Mouse (Mus musculus) liver, embryonic 15.5 days (tissue): ENCODE results near the gene Tbl2. TPM values are rescaled to one million over a fixed set of nuclear protein-coding genes. Genes with fewer than 3 reads are reported as not detected.

Source experiments
- ATAC-seq: fragments of 200-750 bp; cut with Nextera tagmentation; 2 replicates; pipeline ENCODE4 v1.8.0; 2017; ENCODE audit warnings: moderate number of reproducible peaks, mild to moderate bottlenecking, moderate library complexity; ENCODE audit not compliant: insufficient read depth
- H3K27ac ChIP-seq: fragments of 300-500 bp; sonication (generic); replicated peaks from 2 replicates; pipeline ENCODE4 v1.5.1; 2015; ENCODE audit warnings: mild to moderate bottlenecking, inconsistent platforms
- H3K27me3 ChIP-seq: fragments of 300-500 bp; sonication (generic); 2 replicates; pipeline ENCODE4 v1.6.1; 2015; ENCODE audit warnings: mild to moderate bottlenecking, inconsistent platforms
- H3K36me3 ChIP-seq: fragments of 300-500 bp; sonication (generic); replicated peaks from 2 replicates; pipeline ENCODE4 v1.6.1; 2015; ENCODE audit warnings: moderate library complexity, mild to moderate bottlenecking, inconsistent platforms
- H3K4me1 ChIP-seq: fragments of 300-500 bp; sonication (generic); replicated peaks from 2 replicates; pipeline ENCODE4 v1.6.1; 2015; ENCODE audit warnings: inconsistent platforms
- H3K4me2 ChIP-seq: fragments of 300-500 bp; sonication (generic); 2 replicates; pipeline ENCODE4 v1.6.1; 2015; ENCODE audit warnings: moderate library complexity, mild to moderate bottlenecking, inconsistent platforms
- H3K4me3 ChIP-seq: fragments of 300-500 bp; sonication (generic); replicated peaks from 2 replicates; pipeline ENCODE4 v1.5.1; 2015; ENCODE audit warnings: mild to moderate bottlenecking, inconsistent platforms
- H3K9ac ChIP-seq: fragments of 300-500 bp; sonication (generic); 2 replicates; pipeline ENCODE4 v1.6.1; 2015; ENCODE audit warnings: moderate library complexity, mild to moderate bottlenecking, inconsistent platforms
- H3K9me3 ChIP-seq: fragments of 300-500 bp; sonication (generic); replicated peaks from 2 replicates; pipeline ENCODE4 v1.6.1; 2016; ENCODE audit warnings: inconsistent platforms
- WGBS: fragments of 180-500 bp; shearing (Covaris S2); methylation state at CpG from one replicate; pipeline ENCODE4 v1.1.7; 2015; ENCODE audit warnings: mixed read lengths; ENCODE audit not compliant: insufficient replicate concordance; 5-methylcytosine and 5-hydroxymethylcytosine counted together
- polyA plus RNA-seq: library from polyadenylated mRNA; unstranded; fragments of >200 nt; fragmentation: Nextera tagmentation; extraction: Ambion mirVana; gene quantifications from 2 replicates; pipeline ENCODE4 v1.2.1, GENCODE M21; 2015

Tbl2 gene
- polyA plus RNA-seq: 11.7 and 12.2 TPM in 2 replicates

- Histone ChIP-seq H3K9ac (peak within 1 kb of the TSS; percentile 92), H3K9me3 (no peaks in the 10 kb centered on the region), H3K4me1 (peaks cover 39% of the 10 kb centered on the region), H3K27ac (peak within 1 kb of the TSS; percentile 97), H3K4me2 (peak within 1 kb of the TSS; percentile 94), H3K36me3 (peaks cover 17% of the 10 kb centered on the region), H3K27me3 (no peaks in the 10 kb centered on the region), H3K4me3 (peak within 1 kb of the TSS; percentile 93)
- ATAC-seq: peak; percentile 97
- WGBS: under 1% methylated on average over 63 of the region's 63 CpGs
These were observed at the start of gene Tbl2 for GRCm38 (mm10) chr5:135149053-135149819. TSS of gene Tbl2 (plus strand) at chr5:135149657.

GRCm38 (mm10) chr5:135100981-135101380, 48.5 kb upstream of the Tbl2 start:
- no peaks in the 10 kb centered on the region for H3K4me1 ChIP-seq
- ATAC-seq: no peak

DNA sequence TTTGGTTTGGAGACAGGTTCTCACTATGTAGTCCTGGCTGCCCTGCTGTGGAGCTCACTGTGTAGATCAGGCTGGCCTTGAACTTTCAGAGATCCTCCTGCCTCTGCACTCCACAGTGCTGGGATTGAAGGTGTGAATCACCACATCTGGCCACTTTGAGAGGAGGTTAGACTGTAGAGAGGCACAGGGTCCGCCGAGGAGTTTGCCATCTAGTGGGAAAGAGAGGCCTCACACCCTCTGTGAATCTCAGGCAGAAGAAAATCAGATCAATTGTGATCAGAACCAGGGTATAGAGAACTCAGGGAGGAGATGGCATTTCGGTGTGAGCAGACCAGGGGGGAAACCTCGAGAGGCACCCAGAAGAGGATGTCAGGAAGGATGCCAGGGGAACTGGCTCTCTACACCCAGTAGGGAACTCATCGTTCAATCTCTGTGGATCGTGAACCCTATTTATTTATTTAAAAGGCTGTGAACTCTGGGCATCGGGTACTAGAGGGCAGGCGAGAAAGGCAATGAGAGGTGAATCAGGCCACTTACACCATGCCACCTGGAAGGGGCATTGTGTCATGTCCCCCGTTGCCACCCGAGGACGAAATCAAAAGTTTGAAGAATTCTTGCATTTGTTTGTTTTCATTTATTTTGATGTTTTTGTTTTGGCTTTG, 45.3 kb upstream of the Tbl2 start:
- no peak overlapping the region for H3K4me3 ChIP-seq
- H3K27me3 ChIP-seq: peaks cover 48% of the 10 kb centered on the region
- H3K9ac ChIP-seq: no peak overlapping the region
- H3K4me2 ChIP-seq: no peak overlapping the region
- H3K27ac ChIP-seq: no peak overlapping the region
- WGBS: 51% methylated on average over 11 of the region's 11 CpGs
- peaks cover 11% of the 10 kb centered on the region; the same call in 1 of the 2 replicates for H3K4me1 ChIP-seq
- H3K9me3 ChIP-seq: no peaks in the 10 kb centered on the region
- ATAC-seq: no peak
- no peaks in the 10 kb centered on the region for H3K36me3 ChIP-seq

More at GRCm38 (mm10) chr5:135100981-135101380, 48.5 kb upstream of the Tbl2 start:
- Histone ChIP-seq H3K4me3 (no peak overlapping the region), H3K9me3 (no peaks in the 10 kb centered on the region), H3K36me3 (no peaks in the 10 kb centered on the region), H3K27me3 (peaks cover 17% of the 10 kb centered on the region), H3K4me2 (no peak overlapping the region), H3K9ac (no peak overlapping the region), H3K27ac (no peak overlapping the region)
- 23% methylated on average over 1 of the region's 1 CpGs for WGBS

DNA sequence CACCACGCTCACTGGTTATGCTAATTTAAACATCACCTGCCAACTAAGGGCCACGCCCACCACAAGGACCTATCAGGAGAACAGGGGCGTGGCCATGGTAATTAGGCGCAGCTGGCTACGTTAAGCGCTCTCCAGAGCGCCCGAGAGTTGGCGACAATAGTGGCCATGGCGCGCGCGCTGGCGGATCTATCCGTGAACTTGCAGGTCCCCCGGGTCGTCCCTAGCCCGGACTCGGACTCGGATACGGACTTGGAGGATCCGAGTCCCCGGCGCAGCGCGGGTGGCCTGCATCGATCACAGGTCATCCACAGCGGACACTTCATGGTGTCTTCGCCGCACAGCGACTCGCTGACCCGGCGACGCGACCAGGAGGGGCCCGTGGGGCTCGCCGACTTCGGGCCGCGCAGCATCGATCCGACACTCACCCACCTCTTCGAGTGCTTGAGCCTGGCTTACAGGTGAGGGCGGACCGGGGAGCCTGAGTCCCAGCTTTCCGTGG, 42.6 kb upstream of the Tbl2 start:
- Histone ChIP-seq H3K9ac (peak overlapping the region; percentile 40; the same call in 1 of the 2 replicates), H3K4me2 (peak overlapping the region; percentile 67), H3K4me3 (peak overlapping the region; percentile 52), H3K4me1 (peaks cover 18% of the 10 kb centered on the region; the same call in 1 of the 2 replicates), H3K27me3 (peaks cover 73% of the 10 kb centered on the region), H3K27ac (peak overlapping the region; percentile 38; the same call in 1 of the 2 replicates), H3K9me3 (no peaks in the 10 kb centered on the region), H3K36me3 (no peaks in the 10 kb centered on the region)
- ATAC-seq: peak; percentile 58
- WGBS: under 1% methylated on average over 48 of the region's 48 CpGs

DNA sequence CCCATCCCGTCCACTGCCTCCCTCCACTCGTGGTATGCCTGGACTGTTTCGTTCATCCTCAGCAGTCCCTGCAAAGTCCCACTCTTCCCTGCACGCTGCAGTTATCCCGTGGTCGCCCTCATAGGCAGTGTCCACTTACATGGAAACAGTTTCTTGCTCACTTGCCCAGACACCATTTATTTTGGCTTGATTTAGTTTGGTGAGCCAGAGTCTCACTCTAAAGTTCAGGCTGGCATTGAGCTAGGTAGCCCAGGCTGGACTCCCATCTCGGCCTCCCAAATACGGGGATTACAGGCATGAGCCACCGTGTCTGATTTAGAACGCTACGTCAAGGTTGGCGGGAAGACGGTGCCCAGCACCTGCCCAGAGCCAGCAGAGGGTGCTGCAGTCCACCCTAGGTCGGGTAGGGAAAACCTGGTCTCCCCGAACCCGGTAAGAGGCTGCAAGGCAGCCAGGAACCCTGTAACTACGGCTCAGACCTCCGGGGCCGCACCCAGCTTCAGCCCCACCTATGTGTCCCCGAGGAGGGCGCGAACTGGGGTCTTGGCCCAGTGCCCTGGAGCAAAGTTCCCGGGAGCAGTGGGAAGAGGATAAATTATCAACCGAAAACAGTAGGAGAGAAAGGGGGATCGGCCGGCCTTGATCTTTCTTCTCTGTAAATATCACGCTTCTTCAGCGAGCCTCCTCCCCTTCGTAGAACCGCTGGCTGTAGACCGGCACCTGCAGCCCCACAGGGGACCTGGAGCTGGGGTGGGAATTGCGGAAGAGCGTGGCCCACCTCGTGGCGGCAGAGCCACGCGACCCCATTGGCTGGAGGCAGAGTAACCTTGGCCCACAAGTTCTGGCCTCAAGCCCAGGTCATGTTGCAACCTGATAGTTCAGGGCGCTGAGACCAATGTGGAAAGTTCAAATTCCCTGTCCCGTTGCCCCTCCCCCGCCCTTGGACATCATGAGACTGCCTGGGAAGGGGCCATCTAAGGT, 41.6 kb upstream of the Tbl2 start:
- peak overlapping the region; percentile 60 for H3K27ac ChIP-seq
- H3K9me3 ChIP-seq: no peaks in the 10 kb centered on the region
- H3K4me1 ChIP-seq: peaks cover 18% of the 10 kb centered on the region; the same call in 1 of the 2 replicates
- WGBS: 8% methylated on average over 40 of the region's 40 CpGs
- peak overlapping the region; percentile 52 for H3K4me3 ChIP-seq
- H3K36me3 ChIP-seq: no peaks in the 10 kb centered on the region
- peak overlapping the region; percentile 67 for H3K4me2 ChIP-seq
- peak; percentile 75 for ATAC-seq
- H3K27me3 ChIP-seq: peaks cover 73% of the 10 kb centered on the region
- peak overlapping the region; percentile 40; the same call in 1 of the 2 replicates for H3K9ac ChIP-seq

DNA sequence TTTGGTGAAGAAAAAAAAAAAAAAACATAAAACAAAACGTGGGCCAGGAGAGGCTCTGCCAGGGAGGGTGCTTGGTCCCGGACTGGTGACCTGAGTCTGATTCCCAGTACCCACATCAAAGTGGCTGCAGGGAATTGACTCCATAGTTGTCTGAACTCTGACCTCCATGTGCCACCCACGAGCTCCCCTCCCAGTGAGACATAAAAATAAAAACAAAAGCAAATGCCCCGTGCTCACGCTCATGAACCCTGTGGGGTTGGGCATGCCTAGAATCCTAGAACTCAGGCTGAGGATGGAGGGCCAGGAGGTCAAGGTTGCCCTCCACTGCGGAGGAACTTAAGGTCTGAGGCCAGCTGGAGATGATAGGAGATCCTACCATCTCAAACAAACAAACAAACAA, 40.4 kb upstream of the Tbl2 start:
- Histone ChIP-seq H3K27ac (no peak overlapping the region), H3K4me3 (no peak overlapping the region), H3K9me3 (no peaks in the 10 kb centered on the region), H3K9ac (no peak overlapping the region), H3K4me1 (peaks cover 18% of the 10 kb centered on the region; the same call in 1 of the 2 replicates), H3K4me2 (peak overlapping the region; percentile 43; the same call in 1 of the 2 replicates), H3K36me3 (no peaks in the 10 kb centered on the region), H3K27me3 (peaks cover 78% of the 10 kb centered on the region)
- 44% methylated on average over 6 of the region's 6 CpGs for WGBS
- no peak for ATAC-seq

DNA sequence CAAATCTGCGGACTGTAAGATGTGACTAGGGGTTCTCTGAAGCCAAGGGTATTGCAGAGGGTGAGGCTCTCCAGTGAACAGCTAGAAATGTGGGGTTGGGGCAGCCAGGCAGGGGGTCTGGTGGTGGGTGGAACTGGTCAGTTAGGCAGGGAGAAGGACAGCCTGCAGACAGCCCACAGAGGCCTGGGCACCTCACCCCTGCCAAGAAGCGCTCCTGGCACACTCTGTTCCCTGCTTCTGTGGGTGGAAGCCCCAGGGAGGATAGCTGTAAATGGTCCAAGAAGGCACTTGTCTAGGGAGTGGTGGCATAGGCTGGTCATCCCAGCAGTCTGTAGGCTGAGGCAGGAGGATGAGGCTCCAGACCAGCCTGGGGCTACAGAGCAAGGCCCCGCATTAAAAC, 40.0 kb upstream of the Tbl2 start:
- H3K27ac ChIP-seq: no peak overlapping the region
- H3K9me3 ChIP-seq: no peaks in the 10 kb centered on the region
- peaks cover 75% of the 10 kb centered on the region for H3K27me3 ChIP-seq
- peaks cover 18% of the 10 kb centered on the region; the same call in 1 of the 2 replicates for H3K4me1 ChIP-seq
- no peak overlapping the region for H3K4me3 ChIP-seq
- WGBS: 60% methylated on average over 3 of the region's 3 CpGs
- no peak overlapping the region for H3K9ac ChIP-seq
- H3K36me3 ChIP-seq: no peaks in the 10 kb centered on the region
- ATAC-seq: no peak
- H3K4me2 ChIP-seq: no peak overlapping the region

- H3K4me2 ChIP-seq: no peak overlapping the region
- H3K9me3 ChIP-seq: no peaks in the 10 kb centered on the region
- peaks cover 71% of the 10 kb centered on the region for H3K27me3 ChIP-seq
- H3K9ac ChIP-seq: no peak overlapping the region
- peaks cover 18% of the 10 kb centered on the region; the same call in 1 of the 2 replicates for H3K4me1 ChIP-seq
- WGBS: 45% methylated on average over 6 of the region's 6 CpGs
- H3K4me3 ChIP-seq: no peak overlapping the region
- no peaks in the 10 kb centered on the region for H3K36me3 ChIP-seq
- no peak overlapping the region for H3K27ac ChIP-seq
- ATAC-seq: no peak
These were observed 39.5 kb upstream of the Tbl2 start for GRCm38 (mm10) chr5:135109976-135110375.

- H3K9me3 ChIP-seq: no peaks in the 10 kb centered on the region
- H3K4me2 ChIP-seq: no peak overlapping the region
- H3K36me3 ChIP-seq: no peaks in the 10 kb centered on the region
- H3K27me3 ChIP-seq: peaks cover 33% of the 10 kb centered on the region
- H3K9ac ChIP-seq: no peak overlapping the region
- H3K4me1 ChIP-seq: peaks cover 13% of the 10 kb centered on the region; the same call in 1 of the 2 replicates
- H3K27ac ChIP-seq: no peak overlapping the region
- no peak for ATAC-seq
- WGBS: 73% methylated on average over 12 of the region's 12 CpGs
- no peak overlapping the region for H3K4me3 ChIP-seq
These were observed 35.7 kb upstream of the Tbl2 start for GRCm38 (mm10) chr5:135113782-135114181.

DNA sequence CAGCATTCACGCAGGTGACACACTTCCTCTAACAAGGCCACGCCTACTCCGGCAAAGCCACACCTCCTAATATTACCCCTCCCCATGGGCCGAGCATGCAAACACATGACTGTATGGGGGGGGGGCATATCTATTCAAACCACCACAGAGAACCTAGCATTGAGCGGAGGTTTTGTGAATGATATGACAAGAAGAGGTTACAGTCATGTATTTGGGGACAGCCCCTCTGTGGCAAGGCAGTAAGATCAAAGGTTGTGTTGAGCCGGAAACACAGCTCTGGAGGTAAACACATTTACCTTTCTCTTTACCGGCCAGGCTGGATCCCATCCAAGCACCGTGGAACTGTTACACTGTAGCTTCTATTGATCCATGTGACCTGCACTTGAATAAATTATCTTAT, 34.2 kb upstream of the Tbl2 start:
- H3K4me1 ChIP-seq: peaks cover 8% of the 10 kb centered on the region; the same call in 1 of the 2 replicates
- ATAC-seq: peak; percentile 36
- no peak overlapping the region for H3K4me3 ChIP-seq
- H3K9ac ChIP-seq: no peak overlapping the region
- H3K36me3 ChIP-seq: no peaks in the 10 kb centered on the region
- H3K4me2 ChIP-seq: no peak overlapping the region
- WGBS: 48% methylated on average over 8 of the region's 8 CpGs
- H3K9me3 ChIP-seq: no peaks in the 10 kb centered on the region
- peaks cover 18% of the 10 kb centered on the region for H3K27me3 ChIP-seq
- no peak overlapping the region; the same call in 1 of the 2 replicates for H3K27ac ChIP-seq
